Mouse (Mus musculus) urinary bladder, adult 2 months (tissue): Measurements from ENCODE around the gene Olfr1257. TPM values are rescaled to one million over a fixed set of nuclear protein-coding genes. Genes with fewer than 3 reads are reported as not detected.
"Not testable (repeated sequence)": the region's sequence is repeated elsewhere in the genome, so short reads cannot be mapped to it uniquely, and the experiment has no call there.

Source experiments
- DNase-seq: peaks from one replicate; pipeline ENCODE4 v3.0.0; 2022; ENCODE audit warnings: low spot score
- polyA plus RNA-seq: library from polyadenylated mRNA; depleted of rRNA; stranded (reverse); fragments of >200 nt; gene quantifications from 2 replicates; pipeline ENCODE4 v1.2.3, GENCODE M21; 2012; rRNA removed

Gene Olfr1257
- not detected in 2 replicates for polyA plus RNA-seq

DNA sequence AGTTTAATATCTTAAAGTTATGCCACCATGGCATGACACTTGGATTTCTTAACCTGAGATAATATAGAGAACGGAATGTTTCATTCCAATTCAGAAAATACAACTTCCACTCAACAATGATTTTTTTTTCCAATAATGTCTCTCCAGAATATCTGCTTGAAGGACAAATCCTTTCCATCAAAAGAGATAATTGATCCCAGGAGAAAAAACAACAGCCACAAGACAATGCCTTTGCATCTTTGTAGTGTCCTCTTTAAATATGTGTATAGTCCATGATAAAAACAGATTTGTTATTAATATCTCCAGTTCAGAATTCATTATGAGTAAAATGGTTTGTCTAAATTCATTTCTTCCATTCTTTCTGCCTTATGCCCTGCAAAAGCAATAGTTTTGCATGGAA is at the start of gene Olfr1257:
Gene Olfr1257 (plus strand): TSS at position 301 of the 400 bp plus-strand sequence.
- DNase-seq: no peak

DNA sequence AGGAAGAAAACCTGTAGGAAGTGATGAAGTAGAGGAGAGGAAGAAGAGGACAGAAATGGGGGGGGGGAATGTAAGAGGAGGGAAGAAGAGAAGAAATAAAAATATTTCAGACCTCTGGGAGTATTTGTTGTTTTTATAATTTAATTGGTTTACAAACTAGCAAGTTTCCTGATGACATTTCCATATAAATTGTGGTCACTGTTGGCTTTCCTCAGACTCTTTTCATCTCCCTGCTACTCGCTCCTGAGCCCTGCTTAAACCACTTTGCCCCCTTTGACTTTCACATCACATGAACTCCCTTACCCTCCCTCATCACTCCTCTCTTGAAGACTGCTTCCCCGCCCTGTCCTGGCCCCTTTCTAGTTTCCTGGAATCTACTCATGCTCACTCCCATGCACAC is 36.8 kb upstream of the Olfr1257 start, which contains the start of gene Olfr1256:
Gene Olfr1256 (minus strand): TSS at position 101 of the 400 bp plus-strand sequence.
- no peak for DNase-seq

DNA sequence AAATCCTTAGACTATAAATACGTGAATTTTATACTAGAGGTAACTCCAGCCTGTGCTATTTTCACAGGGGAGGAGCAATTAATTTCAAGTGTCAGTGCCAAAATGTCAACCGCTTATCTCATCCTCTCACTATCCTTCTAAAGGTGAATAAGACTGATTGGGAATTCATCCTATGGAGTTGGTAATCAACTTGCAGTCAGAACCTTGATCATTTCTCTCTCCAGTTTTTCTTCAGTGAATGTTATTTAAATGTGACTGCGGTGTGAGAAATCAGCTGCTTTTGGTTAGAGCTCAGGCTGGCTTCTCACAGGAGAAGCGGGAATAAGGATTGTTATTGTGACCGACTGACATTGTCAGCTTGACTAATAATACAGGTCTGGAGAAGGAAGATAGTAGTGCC is 30.1 kb upstream of the Olfr1257 start, which contains the start of gene Olfr48:
Gene Olfr48 (minus strand): TSS at position 101 of the 400 bp plus-strand sequence.
- DNase-seq: no peak

DNA sequence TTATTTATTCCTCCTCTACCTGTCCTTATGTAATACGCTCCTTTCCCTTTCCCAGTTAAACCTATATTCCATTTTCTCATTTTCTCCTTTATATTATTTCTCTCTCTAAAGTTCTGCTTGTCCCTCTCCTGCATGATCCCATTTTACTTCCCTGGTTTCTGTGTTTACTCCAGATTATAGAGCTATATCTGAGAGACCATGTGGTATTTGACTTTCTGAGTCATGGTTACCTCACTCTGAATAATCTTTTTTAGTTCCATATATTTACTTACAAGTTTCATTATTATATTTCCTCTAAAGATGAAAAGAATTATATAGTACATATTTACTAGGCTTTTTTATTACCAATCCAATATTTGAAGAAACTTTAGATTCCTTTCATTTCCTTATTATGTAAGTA is 29.0 kb upstream of the Olfr1257 start:
- DNase-seq: no peak

DNA sequence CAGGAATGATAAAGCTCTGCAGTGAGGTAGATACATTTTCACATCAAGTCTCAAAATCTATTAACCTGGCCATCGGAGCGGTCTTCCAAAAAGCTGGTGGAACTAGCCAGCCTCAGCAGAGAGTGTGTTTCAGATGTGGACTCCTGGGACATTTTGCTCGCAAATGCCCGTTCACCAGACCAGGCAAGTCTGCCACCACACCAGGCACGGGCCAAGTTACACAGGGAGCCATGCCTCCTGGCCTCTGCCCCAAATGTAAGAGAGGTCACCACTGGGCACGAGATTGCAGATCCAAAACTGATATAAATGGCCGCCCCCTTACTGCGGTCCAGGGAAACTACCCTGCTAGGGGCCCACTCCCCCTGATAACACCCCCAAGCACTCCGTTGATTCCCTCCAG is 34.4 kb downstream of the Olfr1257 start:
- not testable (repeated sequence) for DNase-seq

DNA sequence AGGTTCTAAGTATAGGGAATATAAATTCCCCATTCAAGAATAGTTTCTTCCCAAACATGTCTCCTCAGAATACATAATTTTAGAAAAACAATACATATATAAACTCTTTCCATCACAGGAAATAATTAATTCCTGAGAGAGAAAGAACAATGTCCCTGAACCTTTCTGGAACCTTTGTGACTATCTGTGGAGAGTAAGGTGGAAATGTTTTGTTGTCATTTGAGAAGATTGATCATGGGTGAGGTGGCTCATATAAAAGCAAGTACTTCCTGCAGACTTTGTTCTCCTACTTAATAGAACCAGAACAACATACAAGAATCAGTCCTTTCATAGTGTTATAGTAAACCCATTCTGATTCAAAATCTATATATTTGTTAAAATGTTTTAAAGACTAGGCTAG is 48.8 kb downstream of the Olfr1257 start, which contains the start of gene Olfr1258:
Gene Olfr1258 (plus strand): TSS at position 301 of the 400 bp plus-strand sequence.
- DNase-seq: no peak

Other genes with a start within 250 kb of the Olfr1257 start
- not detected in 2 replicates for gene Olfr1249, start 243.5 kb upstream of the Olfr1257 start, polyA plus RNA-seq
- not detected in 2 replicates for gene Olfr1250, start 217.0 kb upstream of the Olfr1257 start, polyA plus RNA-seq
- not detected in 2 replicates for gene Olfr1251, start 206.5 kb upstream of the Olfr1257 start, polyA plus RNA-seq
- not detected in 2 replicates for gene Olfr1252, start 153.4 kb upstream of the Olfr1257 start, polyA plus RNA-seq
- not detected in 2 replicates for gene Olfr1253, start 121.3 kb upstream of the Olfr1257 start, polyA plus RNA-seq
- gene Olfr1254, start 84.8 kb upstream of the Olfr1257 start, polyA plus RNA-seq: not detected in 2 replicates
- not detected in 2 replicates for gene Olfr1255, start 66.4 kb upstream of the Olfr1257 start, polyA plus RNA-seq
- not detected in 2 replicates for gene Olfr1256, start 36.9 kb upstream of the Olfr1257 start, polyA plus RNA-seq
- not detected in 2 replicates for gene Olfr48, start 30.2 kb upstream of the Olfr1257 start, polyA plus RNA-seq
- gene Olfr1258, start 48.9 kb downstream of the Olfr1257 start, polyA plus RNA-seq: not detected in 2 replicates
- gene Olfr1259, start 70.2 kb downstream of the Olfr1257 start, polyA plus RNA-seq: 0.03 and 0.07 TPM in 2 replicates
- gene Olfr1260, start 95.9 kb downstream of the Olfr1257 start, polyA plus RNA-seq: not detected in 2 replicates
- not detected in 2 replicates for gene Olfr1261, start 112.8 kb downstream of the Olfr1257 start, polyA plus RNA-seq
- not detected in 2 replicates for gene Olfr1262, start 121.7 kb downstream of the Olfr1257 start, polyA plus RNA-seq
- not detected in 2 replicates for gene Olfr1263, start 133.7 kb downstream of the Olfr1257 start, polyA plus RNA-seq
- gene Olfr1264, start 147.1 kb downstream of the Olfr1257 start, polyA plus RNA-seq: not detected in 2 replicates
- not detected in 2 replicates for gene Olfr1265, start 156.9 kb downstream of the Olfr1257 start, polyA plus RNA-seq
- not detected in 2 replicates for gene Olfr140, start 185.2 kb downstream of the Olfr1257 start, polyA plus RNA-seq
- not detected in 2 replicates for gene Olfr1269, start 243.0 kb downstream of the Olfr1257 start, polyA plus RNA-seq